Mouse (Mus musculus) spleen, postnatal 10 days (tissue): ENCODE results near the gene Mrpl9.

ENCODE experiments used
- DNase-seq, 2 experiments: peaks; one replicate each; pipeline ENCODE4 v3.0.0; 2021 to 2022; ENCODE audit warnings: low spot score in 2 of 2

Mrpl9 gene

GRCm38 (mm10) chr3:94465632-94466430, 22.7 kb downstream of the Mrpl9 start:
- no peak for DNase-seq

- no peak for DNase-seq
Measured at GRCm38 (mm10) chr3:94468931-94469330, 25.8 kb downstream of the Mrpl9 start.

GRCm38 (mm10) chr3:94472447-94473114, 29.5 kb downstream of the Mrpl9 start:
- no peak for DNase-seq

- no peak for DNase-seq
Measured at GRCm38 (mm10) chr3:94473115-94473505, 30.0 kb downstream of the Mrpl9 start.

GRCm38 (mm10) chr3:94473567-94474232, 30.6 kb downstream of the Mrpl9 start:
- DNase-seq: no peak

- no peak for DNase-seq
Measured at GRCm38 (mm10) chr3:94476301-94477035, 33.4 kb downstream of the Mrpl9 start.

GRCm38 (mm10) chr3:94477444-94477843, 34.3 kb downstream of the Mrpl9 start:
- no peak for DNase-seq

GRCm38 (mm10) chr3:94477981-94478422, 34.9 kb downstream of the Mrpl9 start, which contains the start of gene Celf3:
Celf3 (plus strand) TSS chr3:94478295.
- no peak for DNase-seq

- DNase-seq: no peak
Measured at GRCm38 (mm10) chr3:94478591-94479169, 35.6 kb downstream of the Mrpl9 start.

- DNase-seq: no peak
Measured at GRCm38 (mm10) chr3:94479564-94479963, 36.4 kb downstream of the Mrpl9 start.

GRCm38 (mm10) chr3:94480291-94480884, 37.3 kb downstream of the Mrpl9 start, which contains the start of gene Riiad1:
Riiad1 (minus strand) TSS chr3:94480341.
- no peak for DNase-seq

- DNase-seq: no peak
Measured at GRCm38 (mm10) chr3:94481429-94481828, 38.3 kb downstream of the Mrpl9 start.

GRCm38 (mm10) chr3:94482764-94483385, 39.8 kb downstream of the Mrpl9 start:
- no peak for DNase-seq

GRCm38 (mm10) chr3:94483790-94484439, 40.8 kb downstream of the Mrpl9 start:
- no peak for DNase-seq

- no peak for DNase-seq
Measured at GRCm38 (mm10) chr3:94485922-94486321, 42.8 kb downstream of the Mrpl9 start.

- no peak for DNase-seq
Measured at GRCm38 (mm10) chr3:94487581-94487980, 44.5 kb downstream of the Mrpl9 start.

- DNase-seq: no peak
Measured at GRCm38 (mm10) chr3:94497162-94497561, 54.0 kb downstream of the Mrpl9 start.
